Mouse (Mus musculus): ENCODE results near the gene Cnksr3. TPM values are rescaled to one million over a fixed set of nuclear protein-coding genes. Genes with fewer than 3 reads are reported as not detected.

Gene Cnksr3
- polyA plus RNA-seq, 1 experiment, result 11.8 TPM

DNA sequence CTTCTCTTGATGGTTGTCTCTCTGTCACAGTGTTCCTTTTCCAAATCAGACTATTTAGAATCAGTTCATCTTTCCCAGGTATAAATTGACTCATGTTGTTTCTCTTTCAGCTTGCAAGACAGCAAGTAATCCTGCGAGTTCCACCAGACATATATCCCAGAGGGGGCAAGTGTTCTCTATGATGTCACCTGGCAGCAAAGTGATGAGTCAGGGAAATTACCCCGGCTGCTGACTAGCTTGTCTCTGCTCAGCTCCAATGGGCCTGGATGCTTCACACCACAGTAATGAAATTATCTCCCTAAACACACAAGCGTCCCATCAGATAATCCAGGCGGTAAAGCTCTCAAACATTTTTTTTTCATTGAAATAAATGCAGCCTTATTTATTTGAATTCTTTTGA, 2.7 kb upstream of the Cnksr3 start:
- peaks cover 13% of the 10 kb centered on the region for H3K4me1 ChIP-seq (ENCODE audit: control insufficient read depth, insufficient read depth, low read length)
- H3K27ac ChIP-seq (ENCODE audit: insufficient read depth, low read depth, low read length), result no peak overlapping the region
- 82% methylated on average over 4 of the region's 4 CpGs for WGBS
- TF ChIP-seq POLR2A (IDR thresholded peaks at IDR 0.05; ENCODE audit: low read depth, low read length), result no peak
- TF ChIP-seq CTCF (conservative IDR thresholded peaks at IDR 0.05; ENCODE audit: insufficient read depth, insufficient read length, low read depth, low read length), result no peak
- H3K36me3 ChIP-seq (ENCODE audit: control insufficient read depth, insufficient read depth, low read length), result no peaks in the 10 kb centered on the region
- H3K27me3 ChIP-seq (replicated peaks; ENCODE audit: control insufficient read depth, insufficient read depth, low read length), result no peaks in the 10 kb centered on the region
- no peak overlapping the region for H3K4me3 ChIP-seq (ENCODE audit: insufficient read depth, low read depth, low read length)
- no peak for DNase-seq

DNA sequence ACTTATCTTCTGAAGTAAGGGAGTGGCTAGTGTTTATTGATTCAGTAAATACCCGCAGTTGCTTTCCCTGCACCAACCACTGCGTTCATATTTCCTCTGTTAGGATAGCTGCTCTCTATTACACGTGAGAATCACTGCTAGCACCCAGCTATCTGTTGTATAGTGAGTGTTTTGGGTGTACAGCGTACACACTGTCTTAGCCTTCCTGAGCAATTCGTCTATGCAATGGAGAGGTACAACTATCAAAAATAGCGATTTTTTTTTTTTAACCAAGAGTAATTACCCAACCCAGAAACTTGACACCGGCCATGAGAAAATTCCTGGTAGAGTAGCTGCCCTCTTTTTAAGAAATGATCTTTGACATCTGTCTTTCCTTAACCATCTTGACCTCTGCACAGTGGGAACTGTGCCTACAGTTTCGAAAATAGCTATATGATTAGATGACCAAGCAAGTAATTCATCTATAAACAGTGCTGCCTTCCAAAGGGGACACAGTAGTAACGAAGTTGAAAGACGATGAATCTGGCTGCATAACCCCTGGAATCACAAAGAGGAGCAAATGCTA, 1.1 kb upstream of the Cnksr3 start:
- TF ChIP-seq CTCF (conservative IDR thresholded peaks at IDR 0.05; ENCODE audit: insufficient read depth, insufficient read length, low read depth, low read length) (no peak), POLR2A (IDR thresholded peaks at IDR 0.05; ENCODE audit: low read depth, low read length) (no peak)
- Histone ChIP-seq H3K27ac (ENCODE audit: insufficient read depth, low read depth, low read length) (peak overlapping the region; percentile 72), H3K36me3 (ENCODE audit: control insufficient read depth, insufficient read depth, low read length) (no peaks in the 10 kb centered on the region), H3K4me1 (ENCODE audit: control insufficient read depth, insufficient read depth, low read length) (peaks cover 21% of the 10 kb centered on the region), H3K27me3 (replicated peaks; ENCODE audit: control insufficient read depth, insufficient read depth, low read length) (no peaks in the 10 kb centered on the region), H3K4me3 (ENCODE audit: insufficient read depth, low read depth, low read length) (no peak overlapping the region)
- peak; percentile 51 for DNase-seq
- WGBS, result 23% methylated on average over 10 of the region's 10 CpGs

DNA sequence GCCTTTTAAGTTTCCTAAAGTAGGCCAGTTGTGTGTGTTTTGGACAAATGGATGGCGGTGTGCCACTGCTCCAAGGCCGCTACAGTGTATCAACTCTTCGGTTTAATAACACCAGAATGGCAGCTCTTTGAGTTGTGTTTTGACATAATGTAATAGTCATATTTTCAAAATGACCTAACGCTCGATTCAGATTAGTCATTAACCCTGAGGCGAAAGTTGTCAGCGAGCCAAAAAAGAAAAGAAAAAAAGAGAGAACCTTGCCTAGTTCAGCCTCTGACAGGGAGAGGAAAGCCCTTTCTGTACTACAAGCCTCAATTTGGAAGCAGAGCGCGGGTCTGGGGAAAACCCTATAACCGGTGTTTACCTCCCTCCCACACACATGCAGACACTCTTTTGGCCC, 500 bp upstream of the Cnksr3 start:
- 1% methylated on average over 10 of the region's 10 CpGs for WGBS
- peak; percentile 93 for DNase-seq

DNA sequence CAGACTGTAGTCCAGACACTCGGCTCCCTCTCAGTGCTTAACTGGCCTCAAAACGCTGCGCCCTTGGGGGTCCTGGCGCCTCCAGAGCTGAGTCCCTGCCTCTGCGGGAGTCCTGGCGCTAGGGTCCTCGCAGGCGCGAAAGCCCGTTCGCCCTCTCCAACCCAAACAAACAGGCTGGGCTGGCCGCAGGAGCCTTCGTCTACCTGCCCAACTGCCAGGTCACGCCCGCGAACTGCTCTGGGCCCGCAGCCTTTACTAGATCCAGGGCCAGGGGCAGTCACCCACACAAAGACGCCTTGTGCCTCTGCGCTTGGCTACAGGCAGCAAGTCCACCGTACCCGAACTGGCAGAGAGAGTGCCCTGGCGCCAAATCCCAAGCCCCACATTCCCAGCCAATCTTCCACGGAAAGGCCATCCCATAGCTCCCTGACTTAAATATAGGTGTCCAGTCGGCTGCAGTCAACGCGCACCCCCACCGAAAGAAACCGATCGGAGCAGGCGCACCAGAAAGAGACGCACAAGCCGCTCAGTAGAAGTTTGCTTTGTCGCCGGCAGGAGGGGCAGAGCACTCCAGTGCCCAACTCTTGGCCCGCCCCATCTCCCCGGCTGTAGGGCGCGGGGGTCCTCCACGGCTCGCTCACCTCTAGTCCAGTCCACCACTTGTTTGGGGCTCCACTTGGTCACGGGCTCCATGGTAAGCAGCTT, 894 bp downstream of the Cnksr3 start:
- WGBS, result under 1% methylated on average over 41 of the region's 41 CpGs
- Histone ChIP-seq H3K27ac (ENCODE audit: insufficient read depth, low read depth, low read length) (peak overlapping the region; percentile 77), H3K27me3 (replicated peaks; ENCODE audit: control insufficient read depth, insufficient read depth, low read length) (no peaks in the 10 kb centered on the region), H3K4me1 (ENCODE audit: control insufficient read depth, insufficient read depth, low read length) (peaks cover 28% of the 10 kb centered on the region), H3K36me3 (ENCODE audit: control insufficient read depth, insufficient read depth, low read length) (no peaks in the 10 kb centered on the region), H3K4me3 (ENCODE audit: insufficient read depth, low read depth, low read length) (peak overlapping the region; percentile 82)
- TF ChIP-seq POLR2A (IDR thresholded peaks at IDR 0.05; ENCODE audit: low read depth, low read length), result peak; percentile 13
- TF ChIP-seq CTCF (conservative IDR thresholded peaks at IDR 0.05; ENCODE audit: insufficient read depth, insufficient read length, low read depth, low read length), result peak; percentile 51
- peak; percentile 86 for DNase-seq

More for the DNA sequence above, 500 bp upstream of the Cnksr3 start:
- no peaks in the 10 kb centered on the region for H3K27me3 ChIP-seq (replicated peaks; ENCODE audit: control insufficient read depth, insufficient read depth, low read length)
- H3K4me1 ChIP-seq (ENCODE audit: control insufficient read depth, insufficient read depth, low read length), result peaks cover 21% of the 10 kb centered on the region
- peak overlapping the region; percentile 72 for H3K27ac ChIP-seq (ENCODE audit: insufficient read depth, low read depth, low read length)
- TF ChIP-seq CTCF (conservative IDR thresholded peaks at IDR 0.05; ENCODE audit: insufficient read depth, insufficient read length, low read depth, low read length) (no peak), POLR2A (IDR thresholded peaks at IDR 0.05; ENCODE audit: low read depth, low read length) (no peak)
- H3K4me3 ChIP-seq (ENCODE audit: insufficient read depth, low read depth, low read length), result peak overlapping the region; percentile 82
- H3K36me3 ChIP-seq (ENCODE audit: control insufficient read depth, insufficient read depth, low read length), result no peaks in the 10 kb centered on the region

DNA sequence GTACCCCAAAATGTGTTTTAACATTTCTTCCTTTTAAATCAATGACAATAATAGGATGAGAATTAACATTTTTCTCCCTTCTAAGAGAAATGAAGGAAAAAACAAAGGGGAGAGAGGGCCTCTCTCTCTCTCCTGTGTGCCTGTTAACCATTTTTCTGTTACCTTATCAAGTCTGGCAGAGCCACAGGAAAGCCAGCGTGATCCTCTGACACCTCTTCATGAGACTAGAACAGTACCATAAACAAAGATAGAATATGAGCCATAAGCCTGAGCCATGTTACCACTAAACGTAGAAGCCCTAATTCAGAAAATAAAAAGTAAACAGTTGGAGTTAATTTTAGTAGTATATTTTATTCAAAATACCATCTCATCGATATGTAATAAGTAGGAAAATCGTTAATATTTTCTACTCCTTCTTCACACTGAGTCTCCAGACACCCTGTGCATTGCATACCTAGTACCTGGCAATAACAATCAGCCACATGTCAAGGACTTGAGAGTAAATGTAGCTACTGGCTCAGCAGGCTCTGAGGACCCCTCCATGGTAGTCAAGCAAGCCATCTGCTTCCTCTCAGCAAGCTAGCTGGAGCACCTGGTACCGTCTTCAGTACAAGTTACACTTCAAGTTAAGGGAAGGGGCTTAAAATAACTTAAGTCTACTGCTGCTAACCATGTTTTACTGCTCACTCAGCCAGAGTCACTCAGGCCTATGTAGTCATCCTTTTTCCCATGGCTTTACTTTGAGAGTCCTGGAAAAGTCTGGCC, 2.2 kb downstream of the Cnksr3 start:
- WGBS, result 58% methylated on average over 5 of the region's 5 CpGs
- H3K4me1 ChIP-seq (ENCODE audit: control insufficient read depth, insufficient read depth, low read length), result peaks cover 33% of the 10 kb centered on the region
- no peaks in the 10 kb centered on the region for H3K36me3 ChIP-seq (ENCODE audit: control insufficient read depth, insufficient read depth, low read length)
- TF ChIP-seq CTCF (conservative IDR thresholded peaks at IDR 0.05; ENCODE audit: insufficient read depth, insufficient read length, low read depth, low read length) (no peak), POLR2A (IDR thresholded peaks at IDR 0.05; ENCODE audit: low read depth, low read length) (no peak)
- no peak for DNase-seq
- H3K4me3 ChIP-seq (ENCODE audit: insufficient read depth, low read depth, low read length), result peak overlapping the region; percentile 82
- H3K27ac ChIP-seq (ENCODE audit: insufficient read depth, low read depth, low read length), result no peak overlapping the region
- H3K27me3 ChIP-seq (replicated peaks; ENCODE audit: control insufficient read depth, insufficient read depth, low read length), result no peaks in the 10 kb centered on the region

DNA sequence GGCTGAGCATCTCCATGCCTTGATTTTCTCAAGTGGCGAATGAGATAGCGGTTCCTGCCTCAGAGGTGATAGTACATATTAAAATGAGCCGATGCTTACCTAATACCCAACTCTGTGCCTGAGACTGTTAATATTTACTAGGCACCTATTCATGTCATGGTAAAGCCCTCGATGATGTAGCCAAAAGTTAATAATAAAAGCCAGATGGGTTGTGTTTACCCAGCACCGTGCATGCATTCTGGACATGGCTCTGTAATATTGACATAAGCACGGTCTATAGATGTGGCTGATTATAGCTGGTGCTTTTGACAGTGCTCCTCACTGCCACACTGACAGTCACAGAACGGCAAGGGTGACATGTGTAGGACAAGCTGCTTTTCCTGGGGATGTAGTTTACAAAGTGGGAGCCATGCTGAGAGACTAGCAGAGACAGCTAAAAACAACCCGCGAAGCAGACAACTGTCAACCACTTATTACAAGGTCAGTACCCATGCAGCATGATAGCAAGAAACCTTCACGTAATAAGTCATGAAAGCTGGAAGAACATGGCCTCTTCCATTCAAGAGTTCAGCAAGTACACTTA, 3.1 kb downstream of the Cnksr3 start:
- peaks cover 36% of the 10 kb centered on the region for H3K4me1 ChIP-seq (ENCODE audit: control insufficient read depth, insufficient read depth, low read length)
- H3K27ac ChIP-seq (ENCODE audit: insufficient read depth, low read depth, low read length), result no peak overlapping the region
- H3K27me3 ChIP-seq (replicated peaks; ENCODE audit: control insufficient read depth, insufficient read depth, low read length), result no peaks in the 10 kb centered on the region
- H3K36me3 ChIP-seq (ENCODE audit: control insufficient read depth, insufficient read depth, low read length), result no peaks in the 10 kb centered on the region
- H3K4me3 ChIP-seq (ENCODE audit: insufficient read depth, low read depth, low read length), result no peak overlapping the region
- TF ChIP-seq POLR2A (IDR thresholded peaks at IDR 0.05; ENCODE audit: low read depth, low read length) (no peak), CTCF (conservative IDR thresholded peaks at IDR 0.05; ENCODE audit: insufficient read depth, insufficient read length, low read depth, low read length) (no peak)
- WGBS, result 54% methylated on average over 10 of the region's 10 CpGs
- DNase-seq, result no peak

All from kidney, adult 2 months (tissue).